Mouse (Mus musculus): ENCODE results near the gene Clec2e.
"Not testable (repeated sequence)": the region's sequence is repeated elsewhere in the genome, so short reads cannot be mapped to it uniquely, and the experiment has no call there.

- TF ChIP-seq CTCF (conservative IDR thresholded peaks at IDR 0.05; ENCODE audit: low read length); POU5F1 (IDR thresholded peaks at IDR 0.05; ENCODE audit: borderline replicate concordance, low read length); NANOG (IDR thresholded peaks at IDR 0.05; ENCODE audit: borderline replicate concordance, low read length): not testable (repeated sequence)
These were observed at the start of gene Clec2e for GRCm38 (mm10) chr6:129100794-129101193.

Data from E14TG2a.4 (cell line).